In the genomic region with DNA sequence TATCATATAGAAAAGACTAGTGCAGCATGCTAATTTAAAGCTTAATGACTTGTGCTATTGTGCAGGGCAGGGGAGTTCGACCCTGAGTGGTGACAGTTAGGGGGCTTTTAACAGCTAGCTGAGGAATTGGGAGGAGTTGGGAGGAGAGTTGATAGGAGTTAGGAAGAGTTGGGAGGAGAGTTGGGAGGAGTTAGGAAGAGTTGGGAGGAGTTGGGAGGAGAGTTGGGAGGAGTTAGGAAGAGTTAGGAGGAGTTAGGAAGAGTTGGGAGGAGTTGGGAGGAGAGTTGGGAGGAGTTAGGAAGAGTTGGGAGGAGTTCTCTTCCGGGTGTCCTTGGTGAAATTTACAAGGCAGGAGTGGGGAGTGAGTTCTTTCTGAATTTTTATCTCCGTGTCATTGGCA, we compare ENCODE assay signal across 9 mouse cellular contexts. TPM values are rescaled to one million over a fixed set of nuclear protein-coding genes. Genes with fewer than 3 reads are reported as not detected.
DNase-seq lines count a peak whose midpoint lies in the region; ATAC-seq and TF ChIP-seq lines count a peak whose summit lies in the region.
"Not testable (repeated sequence)": the region's sequence is repeated elsewhere in the genome, so short reads cannot be mapped to it uniquely, and the experiment has no call there.
"Had no signal": no experiment of that assay in that cellular context is flagged by ENCODE, and none has a peak within 500 bp of the region (broad histone marks: within the 10 kb centered on the region; RNA-seq: fewer than 3 reads in every experiment).

No protein-coding gene starts in this region.

- H3K4me1 ChIP-seq in heart, embryonic 15.5 days (replicated peaks), result peaks cover 21% of the 10 kb centered on the region
- H3K4me1 ChIP-seq in kidney, adult 2 months (ENCODE audit: control insufficient read depth, insufficient read depth, low read length), result not testable (repeated sequence)
- peaks cover 23% of the 10 kb centered on the region for H3K4me1 ChIP-seq in limb, embryonic 15.5 days
- peaks cover 43% of the 10 kb centered on the region for H3K4me1 ChIP-seq in liver, embryonic 15.5 days (replicated peaks)
- peaks cover 26% of the 10 kb centered on the region for H3K4me1 ChIP-seq in neural tube, embryonic 15.5 days

- H3K9me3 ChIP-seq in heart, embryonic 15.5 days (replicated peaks); limb, embryonic 15.5 days; liver, embryonic 15.5 days (replicated peaks); neural tube, embryonic 15.5 days (replicated peaks): not testable (repeated sequence)

- DNase-seq in 3134 (ENCODE audit: extremely low read depth, insufficient read length, low spot score), result peak; percentile 38
- peak; percentile 23 for DNase-seq in fibroblast of lung, adult 2 months (ENCODE audit: low read depth)
- DNase-seq in kidney, adult 2 months, result peak; percentile 24
- peak; percentile 4 for DNase-seq in lung, postnatal 36 days

- H3K36me3 ChIP-seq in heart, embryonic 15.5 days, result peaks cover 36% of the 10 kb centered on the region
- H3K36me3 ChIP-seq in kidney, adult 2 months (ENCODE audit: control insufficient read depth, insufficient read depth, low read length), result not testable (repeated sequence)
- H3K36me3 ChIP-seq in limb, embryonic 15.5 days, result peaks cover 39% of the 10 kb centered on the region
- peaks cover 47% of the 10 kb centered on the region for H3K36me3 ChIP-seq in liver, embryonic 15.5 days (replicated peaks)
- H3K36me3 ChIP-seq in neural tube, embryonic 15.5 days, result peaks cover 28% of the 10 kb centered on the region

- not testable (repeated sequence) for H3K27me3 ChIP-seq in heart, embryonic 15.5 days; kidney, adult 2 months (replicated peaks; ENCODE audit: control insufficient read depth, insufficient read depth, low read length); limb, embryonic 15.5 days; liver, embryonic 15.5 days; neural tube, embryonic 15.5 days (replicated peaks)

- 36% methylated on average over 3 of the region's 3 CpGs for WGBS in heart, embryonic 15.5 days
- 24% methylated on average over 3 of the region's 3 CpGs for WGBS in kidney, adult 2 months
- 41% methylated on average over 3 of the region's 3 CpGs for WGBS in limb, embryonic 15.5 days
- 59% methylated on average over 3 of the region's 3 CpGs for WGBS in liver, embryonic 15.5 days (ENCODE audit: insufficient replicate concordance)
- 37% methylated on average over 3 of the region's 3 CpGs for WGBS in neural tube, embryonic 15.5 days

- not testable (repeated sequence) for H3K4me3 ChIP-seq in heart, embryonic 15.5 days; kidney, adult 2 months (ENCODE audit: insufficient read depth, low read depth, low read length); neural tube, embryonic 15.5 days (replicated peaks)
- peak overlapping the region; percentile 83 for H3K4me3 ChIP-seq in limb, embryonic 15.5 days
- H3K4me3 ChIP-seq in liver, embryonic 15.5 days (replicated peaks), result peak overlapping the region; percentile 87

- H3K27ac ChIP-seq in heart, embryonic 15.5 days; kidney, adult 2 months (ENCODE audit: insufficient read depth, low read depth, low read length); limb, embryonic 15.5 days; liver, embryonic 15.5 days (replicated peaks); neural tube, embryonic 15.5 days (replicated peaks): not testable (repeated sequence)

- H3K9ac ChIP-seq in heart, embryonic 15.5 days; limb, embryonic 15.5 days; liver, embryonic 15.5 days; neural tube, embryonic 15.5 days (replicated peaks): not testable (repeated sequence)

- not testable (repeated sequence) for ATAC-seq in heart, embryonic 15.5 days (replicated peaks; ENCODE audit: insufficient number of reproducible peaks, insufficient read depth, low FRiP score, low read depth); limb, embryonic 15.5 days (ENCODE audit: insufficient number of reproducible peaks, low FRiP score, low TSS enrichment, low read depth); liver, embryonic 15.5 days (ENCODE audit: insufficient read depth); neural tube, embryonic 15.5 days (ENCODE audit: low FRiP score)

- peak overlapping the region; percentile 69; the same call in 1 of the 2 replicates for H3K4me2 ChIP-seq in heart, embryonic 15.5 days
- H3K4me2 ChIP-seq in limb, embryonic 15.5 days, result 0 out of 2 replicates have a peak overlapping the region, but pooled peaks have one; percentile 81
- peak overlapping the region; percentile 80 for H3K4me2 ChIP-seq in liver, embryonic 15.5 days
- H3K4me2 ChIP-seq in neural tube, embryonic 15.5 days, result peak overlapping the region; percentile 81

- TF ChIP-seq CTCF in kidney, adult 2 months (conservative IDR thresholded peaks at IDR 0.05; ENCODE audit: insufficient read depth, insufficient read length, low read depth, low read length), result not testable (repeated sequence)

- TF ChIP-seq POLR2A in kidney, adult 2 months (IDR thresholded peaks at IDR 0.05; ENCODE audit: low read depth, low read length), result not testable (repeated sequence)

RNA-seq across cellular contexts. Expression of gene Miip, which starts 1.8 kb away (rescaled TPM):
- polyA plus RNA-seq in heart, embryonic 15.5 days (2015; fragmentation: Nextera tagmentation; extraction: Ambion mirVana), result 24.1 and 33.0 TPM in 2 replicates
- 27.7 and 35.6 TPM in 2 replicates for polyA plus RNA-seq in kidney, adult 2 months (2012; rRNA removed)
- polyA plus RNA-seq in limb, embryonic 15.5 days (2015; fragmentation: Nextera tagmentation; extraction: Ambion mirVana), result 30.8 and 36.3 TPM in 2 replicates
- polyA plus RNA-seq in liver, embryonic 15.5 days (2015; fragmentation: Nextera tagmentation; extraction: Ambion mirVana), result 29.3 and 36.1 TPM in 2 replicates
- polyA plus RNA-seq in neural tube, embryonic 15.5 days (2015; fragmentation: Nextera tagmentation; extraction: Ambion mirVana), result 36.8 and 41.5 TPM in 2 replicates
- polyA plus RNA-seq: G1E had no signal

RNA-seq across cellular contexts. Expression of gene Fv1, which starts 2.0 kb away (rescaled TPM):
- polyA plus RNA-seq in heart, embryonic 15.5 days (2015; fragmentation: Nextera tagmentation; extraction: Ambion mirVana), result 10.0 and 10.2 TPM in 2 replicates
- 1.0 and 1.4 TPM in 2 replicates for polyA plus RNA-seq in kidney, adult 2 months (2012; rRNA removed)
- polyA plus RNA-seq in limb, embryonic 15.5 days (2015; fragmentation: Nextera tagmentation; extraction: Ambion mirVana), result 8.9 and 9.4 TPM in 2 replicates
- polyA plus RNA-seq in liver, embryonic 15.5 days (2015; fragmentation: Nextera tagmentation; extraction: Ambion mirVana), result 2.1 TPM in 2 replicates
- 9.5 and 11.4 TPM in 2 replicates for polyA plus RNA-seq in neural tube, embryonic 15.5 days (2015; fragmentation: Nextera tagmentation; extraction: Ambion mirVana)
- polyA plus RNA-seq: G1E had no signal

RNA-seq across cellular contexts. Expression of gene Zfp933, which starts 18.6 kb away (rescaled TPM):
- 3.4 and 4.0 TPM in 2 replicates for polyA plus RNA-seq in heart, embryonic 15.5 days (2015; fragmentation: Nextera tagmentation; extraction: Ambion mirVana)
- 0.90 and 1.2 TPM in 2 replicates for polyA plus RNA-seq in kidney, adult 2 months (2012; rRNA removed)
- polyA plus RNA-seq in limb, embryonic 15.5 days (2015; fragmentation: Nextera tagmentation; extraction: Ambion mirVana), result 5.0 and 5.4 TPM in 2 replicates
- polyA plus RNA-seq in liver, embryonic 15.5 days (2015; fragmentation: Nextera tagmentation; extraction: Ambion mirVana), result 1.0 and 1.4 TPM in 2 replicates
- 6.8 and 7.0 TPM in 2 replicates for polyA plus RNA-seq in neural tube, embryonic 15.5 days (2015; fragmentation: Nextera tagmentation; extraction: Ambion mirVana)

RNA-seq across cellular contexts. Expression of gene Mfn2, which starts 37.7 kb away (rescaled TPM):
- 141 and 144 TPM in 2 replicates for polyA plus RNA-seq in heart, embryonic 15.5 days (2015; fragmentation: Nextera tagmentation; extraction: Ambion mirVana)
- 82.8 and 85.5 TPM in 2 replicates for polyA plus RNA-seq in kidney, adult 2 months (2012; rRNA removed)
- 37.8 and 42.5 TPM in 2 replicates for polyA plus RNA-seq in limb, embryonic 15.5 days (2015; fragmentation: Nextera tagmentation; extraction: Ambion mirVana)
- polyA plus RNA-seq in liver, embryonic 15.5 days (2015; fragmentation: Nextera tagmentation; extraction: Ambion mirVana), result 15.5 and 15.6 TPM in 2 replicates
- polyA plus RNA-seq in neural tube, embryonic 15.5 days (2015; fragmentation: Nextera tagmentation; extraction: Ambion mirVana), result 89.9 and 100 TPM in 2 replicates

RNA-seq across cellular contexts. Expression of gene Zfp984, which starts 57.2 kb away (rescaled TPM):
- polyA plus RNA-seq in heart, embryonic 15.5 days (2015; fragmentation: Nextera tagmentation; extraction: Ambion mirVana), result 8.4 and 9.0 TPM in 2 replicates
- 0.30 and 0.70 TPM in 2 replicates for polyA plus RNA-seq in kidney, adult 2 months (2012; rRNA removed)
- polyA plus RNA-seq in limb, embryonic 15.5 days (2015; fragmentation: Nextera tagmentation; extraction: Ambion mirVana), result 6.7 and 7.7 TPM in 2 replicates
- polyA plus RNA-seq in liver, embryonic 15.5 days (2015; fragmentation: Nextera tagmentation; extraction: Ambion mirVana), result 3.4 and 3.9 TPM in 2 replicates
- polyA plus RNA-seq in neural tube, embryonic 15.5 days (2015; fragmentation: Nextera tagmentation; extraction: Ambion mirVana), result 4.0 and 6.3 TPM in 2 replicates
